Mouse (Mus musculus) limb, embryonic 14.5 days (tissue): Measurements from ENCODE around the gene Mast4. TPM values are rescaled to one million over a fixed set of nuclear protein-coding genes. Genes with fewer than 3 reads are reported as not detected.

Experiments
- ATAC-seq: fragments of 200-750 bp; cut with Nextera tagmentation; 2 replicates; pipeline ENCODE4 v1.8.0; 2017; ENCODE audit warnings: low read depth, moderate number of reproducible peaks, moderate TSS enrichment; ENCODE audit not compliant: low FRiP score
- DNase-seq: peaks from one replicate; pipeline ENCODE4 v3.0.0-alpha.2; 2015; ENCODE audit warnings: low spot score
- H3K27ac ChIP-seq: fragments of 300-500 bp; sonication (generic); replicated peaks from 2 replicates; pipeline ENCODE4 v1.5.1; 2014; ENCODE audit warnings: low read depth, mild to moderate bottlenecking, low read length, moderate library complexity, mixed read lengths
- H3K27me3 ChIP-seq: fragments of 300-500 bp; sonication (generic); 2 replicates; pipeline ENCODE4 v1.6.1; 2014; ENCODE audit warnings: low read length, mixed read lengths; ENCODE audit not compliant: control insufficient read depth, insufficient read depth
- H3K36me3 ChIP-seq: fragments of 300-500 bp; sonication (generic); 2 replicates; pipeline ENCODE4 v1.6.1; 2014; ENCODE audit warnings: mild to moderate bottlenecking, low read length, moderate library complexity, mixed read lengths; ENCODE audit not compliant: control insufficient read depth, insufficient read depth
- H3K4me1 ChIP-seq: fragments of 300-500 bp; sonication (generic); 2 replicates; pipeline ENCODE4 v1.6.1; 2014; ENCODE audit warnings: antibody characterized with exemption, low read length, mixed read lengths; ENCODE audit not compliant: control insufficient read depth, insufficient read depth
- H3K4me2 ChIP-seq: fragments of 300-500 bp; sonication (generic); replicated peaks from 2 replicates; pipeline ENCODE4 v1.6.1; 2014; ENCODE audit warnings: low read depth, mild to moderate bottlenecking, low read length, moderate library complexity; ENCODE audit not compliant: severe bottlenecking
- H3K4me3 ChIP-seq: fragments of 300-500 bp; sonication (generic); replicated peaks from 2 replicates; pipeline ENCODE4 v1.5.1; 2014; ENCODE audit warnings: low read length
- H3K9ac ChIP-seq: fragments of 300-500 bp; sonication (generic); 2 replicates; pipeline ENCODE4 v1.6.1; 2014; ENCODE audit warnings: mild to moderate bottlenecking, low read depth, low read length, moderate library complexity; ENCODE audit not compliant: severe bottlenecking
- H3K9me3 ChIP-seq: fragments of 300-500 bp; sonication (generic); 2 replicates; pipeline ENCODE4 v1.6.1; 2016; ENCODE audit warnings: low read length; ENCODE audit not compliant: control insufficient read depth
- POLR2A ChIP-seq: fragments of 200-500 bp; IDR thresholded peaks from 2 replicates; pipeline ENCODE4 v1.8.0; 2012; ENCODE audit warnings: inconsistent platforms, mild to moderate bottlenecking, moderate library complexity, borderline replicate concordance; ENCODE audit not compliant: insufficient read depth, insufficient read length; ENCODE audit errors: extremely low read depth
- WGBS: fragments of 180-500 bp; shearing (Covaris S2); extraction: QIAGEN DNeasy Blood & Tissue Kit; methylation state at CpG from one replicate; pipeline ENCODE4 v1.1.7; 2014; 5-methylcytosine and 5-hydroxymethylcytosine counted together
- polyA plus RNA-seq, 2 experiments: library from polyadenylated mRNA; depleted of rRNA in 1 of 2; stranded (reverse) in 1 of 2; unstranded in 1 of 2; fragments of >200 nt; fragmentation: Nextera tagmentation in 1 of 2; extraction: Ambion mirVana in 1 of 2; gene quantifications; 2 replicates each; pipeline versions ENCODE4 v1.2.1 to v1.2.3; 2012 to 2014

Gene Mast4
- polyA plus RNA-seq, 2 experiments, result 12.5 to 25.2 TPM

DNA sequence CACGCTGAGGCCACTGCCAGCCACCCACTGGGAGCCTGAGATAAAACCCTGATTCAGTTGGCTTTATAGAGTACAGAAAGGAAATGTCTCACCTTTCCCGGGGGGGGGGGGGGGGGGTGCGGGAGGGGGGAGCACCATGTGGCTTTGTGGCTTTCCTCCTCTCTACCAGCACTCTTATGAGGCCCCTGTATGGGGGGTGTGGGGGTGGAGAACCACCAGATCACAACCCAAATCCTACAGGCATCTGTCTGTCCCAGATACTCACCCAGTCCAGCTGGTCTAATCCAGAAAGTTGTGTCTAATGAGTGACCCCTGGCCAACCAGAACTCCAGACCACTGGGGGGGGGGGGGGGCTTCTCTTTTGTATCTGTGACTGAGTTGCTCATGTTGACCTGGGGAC is 15.0 kb downstream of the Mast4 start:
- TF ChIP-seq POLR2A, result no peak
- Histone ChIP-seq H3K4me1 (peaks cover 14% of the 10 kb centered on the region), H3K9ac (no peak overlapping the region), H3K4me2 (no peak overlapping the region), H3K27me3 (no peaks in the 10 kb centered on the region), H3K4me3 (no peak overlapping the region), H3K36me3 (no peaks in the 10 kb centered on the region), H3K27ac (no peak overlapping the region), H3K9me3 (0 out of 2 replicates have a peak, but pooled peaks cover 6% of the 10 kb centered on the region)
- ATAC-seq (no peak), DNase-seq (no peak)
- WGBS, result 24% methylated on average over 2 of the region's 3 CpGs

GRCm38 (mm10) chr13:103316777-103317367 is 17.4 kb downstream of the Mast4 start:
- no peak for ATAC-seq
- H3K27ac ChIP-seq, result no peak overlapping the region
- no peaks in the 10 kb centered on the region for H3K27me3 ChIP-seq

GRCm38 (mm10) chr13:103315113-103315708 is 19.1 kb downstream of the Mast4 start:
- Histone ChIP-seq H3K9ac (no peak overlapping the region), H3K4me2 (no peak overlapping the region), H3K27me3 (no peaks in the 10 kb centered on the region), H3K36me3 (no peaks in the 10 kb centered on the region), H3K9me3 (no peaks in the 10 kb centered on the region), H3K4me3 (no peak overlapping the region), H3K27ac (no peak overlapping the region), H3K4me1 (peaks cover 14% of the 10 kb centered on the region)
- peak; percentile 76 for DNase-seq
- peak; percentile 82 for ATAC-seq
- WGBS, result 36% methylated on average over 10 of the region's 10 CpGs
- no peak for TF ChIP-seq POLR2A

More at GRCm38 (mm10) chr13:103316777-103317367, 17.4 kb downstream of the Mast4 start:
- Histone ChIP-seq H3K9me3 (no peaks in the 10 kb centered on the region), H3K4me3 (no peak overlapping the region), H3K9ac (no peak overlapping the region), H3K4me2 (no peak overlapping the region), H3K4me1 (peaks cover 14% of the 10 kb centered on the region), H3K36me3 (no peaks in the 10 kb centered on the region)
- DNase-seq, result no peak
- 50% methylated on average over 3 of the region's 3 CpGs for WGBS
- TF ChIP-seq POLR2A, result no peak

DNA sequence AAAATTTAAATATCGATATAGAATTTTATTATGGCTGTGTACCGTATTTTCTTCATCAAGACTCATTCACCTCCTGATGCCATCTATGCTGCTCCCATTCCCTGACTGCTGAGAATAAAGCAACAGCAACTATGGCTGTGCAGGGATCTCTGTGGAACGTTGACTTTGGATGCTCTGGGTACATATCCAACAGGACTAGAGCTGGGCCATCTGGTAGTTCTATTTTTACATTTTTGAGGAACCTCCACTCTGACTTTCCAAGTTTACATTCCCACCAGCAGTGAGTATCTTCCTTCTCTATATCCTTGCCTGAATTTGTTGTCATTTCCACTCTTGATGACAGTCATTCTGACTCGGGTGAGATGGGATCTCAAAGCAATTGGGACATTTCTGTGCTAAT is 26.0 kb downstream of the Mast4 start:
- no peak overlapping the region for H3K9ac ChIP-seq
- H3K4me1 ChIP-seq, result peaks cover 7% of the 10 kb centered on the region; the same call in 1 of the 2 replicates
- no peak overlapping the region for H3K4me3 ChIP-seq
- H3K27ac ChIP-seq, result no peak overlapping the region
- no peaks in the 10 kb centered on the region for H3K27me3 ChIP-seq
- H3K4me2 ChIP-seq, result no peak overlapping the region
- no peaks in the 10 kb centered on the region for H3K9me3 ChIP-seq
- whole genome bisulfite sequencing, result 89% methylated on average over 4 of the region's 4 CpGs
- TF ChIP-seq POLR2A, result no peak
- DNase-seq (no peak), ATAC-seq (no peak)
- no peaks in the 10 kb centered on the region for H3K36me3 ChIP-seq

GRCm38 (mm10) chr13:103303826-103304225 is 30.5 kb downstream of the Mast4 start:
- no peaks in the 10 kb centered on the region for H3K36me3 ChIP-seq
- ATAC-seq, result no peak
- H3K4me3 ChIP-seq, result no peak overlapping the region
- TF ChIP-seq POLR2A, result no peak
- no peak overlapping the region for H3K9ac ChIP-seq
- 64% methylated on average over 9 of the region's 9 CpGs for whole genome bisulfite sequencing
- H3K4me2 ChIP-seq, result no peak overlapping the region
- H3K27me3 ChIP-seq, result no peaks in the 10 kb centered on the region
- no peak for DNase-seq
- peaks cover 13% of the 10 kb centered on the region for H3K4me1 ChIP-seq
- H3K27ac ChIP-seq, result no peak overlapping the region
- no peaks in the 10 kb centered on the region for H3K9me3 ChIP-seq

DNA sequence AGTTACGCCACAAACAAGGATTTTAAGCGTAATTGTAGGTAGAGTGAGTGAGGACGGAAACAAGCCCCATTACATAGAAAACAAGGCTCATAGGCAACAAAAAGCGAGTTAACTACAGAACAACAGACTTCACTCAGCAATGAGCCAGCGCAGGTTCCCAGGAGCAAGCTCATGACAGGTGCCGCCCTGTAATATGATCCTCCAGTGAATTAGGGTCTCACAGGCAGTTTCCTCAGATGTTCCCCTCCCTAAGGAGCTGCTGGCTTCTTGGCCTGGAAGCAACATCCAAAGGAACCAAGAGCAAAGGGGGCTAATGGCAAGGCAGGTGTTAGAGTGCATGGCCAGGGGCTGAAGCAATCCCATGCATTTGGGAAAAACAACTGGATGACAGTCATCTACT is 31.8 kb downstream of the Mast4 start:
- no peak for TF ChIP-seq POLR2A
- H3K27ac ChIP-seq, result no peak overlapping the region
- peaks cover 13% of the 10 kb centered on the region for H3K4me1 ChIP-seq
- H3K27me3 ChIP-seq, result no peaks in the 10 kb centered on the region
- no peak overlapping the region for H3K9ac ChIP-seq
- no peak for ATAC-seq
- no peak overlapping the region for H3K4me3 ChIP-seq
- H3K9me3 ChIP-seq, result no peaks in the 10 kb centered on the region
- no peaks in the 10 kb centered on the region for H3K36me3 ChIP-seq
- 22% methylated on average over 6 of the region's 6 CpGs for WGBS
- DNase-seq, result no peak
- no peak overlapping the region for H3K4me2 ChIP-seq
